8 mouse cellular contexts compared by ENCODE assay signal in genomic region chr7:142659767-142660650, GRCm38 (mm10). TPM values are rescaled to one million over a fixed set of nuclear protein-coding genes. Genes with fewer than 3 reads are reported as not detected.
A peak's percentile ranks its signal among the peaks of the same experiment; 100 is the strongest.
DNase-seq lines count a peak whose midpoint lies in the region; ATAC-seq and TF ChIP-seq lines count a peak whose summit lies in the region.

No protein-coding gene starts in this region.

- no peak for TF ChIP-seq CTCF in lung, adult 2 months (IDR thresholded peaks at IDR 0.05; ENCODE audit: insufficient read depth, low read length)
- TF ChIP-seq CTCF in small intestine, adult 2 months (IDR thresholded peaks at IDR 0.05; ENCODE audit: extremely low read depth, insufficient read length, insufficient replicate concordance, low read depth, low read length): no peak

- peak overlapping the region; percentile 48 for H3K4me3 ChIP-seq in lung, adult 2 months (replicated peaks; ENCODE audit: extremely low read depth, low read depth, low read length)
- peak overlapping the region; percentile 60 for H3K4me3 ChIP-seq in embryonic facial prominence, embryonic 15.5 days (replicated peaks)
- peak overlapping the region; percentile 73 for H3K4me3 ChIP-seq in limb, embryonic 11.5 days (ENCODE audit: low read depth, low read length)
- peak overlapping the region; percentile 46 for H3K4me3 ChIP-seq in small intestine, adult 2 months (ENCODE audit: low read depth, low read length)

- no peaks in the 10 kb centered on the region; the same call in none of the 2 replicates for H3K4me1 ChIP-seq in lung, adult 2 months (ENCODE audit: control insufficient read depth, insufficient read depth, low read length)
- H3K4me1 ChIP-seq in embryonic facial prominence, embryonic 15.5 days: peaks cover 53% of the 10 kb centered on the region
- peaks cover 12% of the 10 kb centered on the region for H3K4me1 ChIP-seq in limb, embryonic 11.5 days (ENCODE audit: control insufficient read depth, insufficient read depth, low read length)
- H3K4me1 ChIP-seq in small intestine, adult 2 months (ENCODE audit: control insufficient read depth, insufficient read depth, insufficient read length, low read length): peaks cover 3% of the 10 kb centered on the region

- H3K9ac ChIP-seq in embryonic facial prominence, embryonic 15.5 days: peak overlapping the region; percentile 47
- peak overlapping the region; percentile 99 for H3K9ac ChIP-seq in limb, embryonic 11.5 days (ENCODE audit: low read length)

- intact Hi-C loops in gastrocnemius, postnatal 14 days (cut with DNase I; ENCODE audit: low total_unique reads): no loop called here

- no peak for DNase-seq in lung, adult 2 months
- DNase-seq in lung, postnatal 25 days (ENCODE audit: low spot score): no peak
- peak; percentile 76 for DNase-seq in limb, embryonic 11.5 days (ENCODE audit: low spot score)
- no peak for DNase-seq in urinary bladder, postnatal 10 days (ENCODE audit: low spot score)
- no peak for DNase-seq in gastrocnemius, postnatal 14 days
- DNase-seq in layer of hippocampus, postnatal 25 days (ENCODE audit: extremely low spot score in 1 of 2, low spot score in 1 of 2): no peak

- no peaks in the 10 kb centered on the region for H3K36me3 ChIP-seq in embryonic facial prominence, embryonic 15.5 days
- no peaks in the 10 kb centered on the region for H3K36me3 ChIP-seq in limb, embryonic 11.5 days (ENCODE audit: control insufficient read depth, insufficient read depth, low read length)
- H3K36me3 ChIP-seq in small intestine, adult 2 months (ENCODE audit: control insufficient read depth, insufficient read depth, low read length): no peaks in the 10 kb centered on the region

- no peak for TF ChIP-seq POLR2A in lung, adult 2 months (IDR thresholded peaks at IDR 0.05; ENCODE audit: borderline replicate concordance, extremely low read depth, low read depth, low read length)
- no peak for TF ChIP-seq POLR2A in small intestine, adult 2 months (IDR thresholded peaks at IDR 0.05; ENCODE audit: low read depth, low read length)

- no peaks in the 10 kb centered on the region for H3K9me3 ChIP-seq in embryonic facial prominence, embryonic 15.5 days (replicated peaks)
- no peaks in the 10 kb centered on the region for H3K9me3 ChIP-seq in limb, embryonic 11.5 days (ENCODE audit: control insufficient read depth, low read length)

- peak overlapping the region; percentile 71 for H3K4me2 ChIP-seq in embryonic facial prominence, embryonic 15.5 days (replicated peaks)
- H3K4me2 ChIP-seq in limb, embryonic 11.5 days (ENCODE audit: low read depth, severe bottlenecking): peak overlapping the region; percentile 57

- ATAC-seq in embryonic facial prominence, embryonic 15.5 days (ENCODE audit: insufficient number of reproducible peaks, low FRiP score, low TSS enrichment, low read depth): no peak
- ATAC-seq in limb, embryonic 11.5 days (ENCODE audit: insufficient number of reproducible peaks, low FRiP score, low TSS enrichment, low read depth): 0 out of 2 replicates have a peak, but pooled peaks have one; percentile 15

- H3K27ac ChIP-seq in embryonic facial prominence, embryonic 15.5 days (replicated peaks): peak overlapping the region; percentile 87
- peak overlapping the region; percentile 98 for H3K27ac ChIP-seq in limb, embryonic 11.5 days (replicated peaks; ENCODE audit: low read depth, low read length)
- no peak overlapping the region for H3K27ac ChIP-seq in small intestine, adult 2 months (ENCODE audit: insufficient read depth, low read depth, low read length)

- 3% methylated on average over 41 of the region's 43 CpGs for WGBS in lung, adult 2 months
- 3% methylated on average over 41 of the region's 43 CpGs for WGBS in embryonic facial prominence, embryonic 15.5 days
- under 1% methylated on average over 39 of the region's 43 CpGs for WGBS in limb, embryonic 11.5 days
- WGBS in small intestine, adult 2 months: 1% methylated on average over 43 of the region's 43 CpGs

- peaks cover 90% of the 10 kb centered on the region for H3K27me3 ChIP-seq in embryonic facial prominence, embryonic 15.5 days
- H3K27me3 ChIP-seq in limb, embryonic 11.5 days (ENCODE audit: control insufficient read depth, insufficient read depth, low read length): peaks cover 61% of the 10 kb centered on the region
- peaks cover 83% of the 10 kb centered on the region for H3K27me3 ChIP-seq in small intestine, adult 2 months (ENCODE audit: control insufficient read depth, insufficient read depth, low read length)

RNA-seq across cellular contexts. Expression of gene Igf2, which starts 6.6 kb away (rescaled TPM):
- 16.9 and 25.4 TPM in 2 replicates for polyA plus RNA-seq in lung, adult 2 months (2012; rRNA removed)
- polyA plus RNA-seq in embryonic facial prominence, embryonic 15.5 days (2015; fragmentation: Nextera tagmentation; extraction: Ambion mirVana): 970 and 1,114 TPM in 2 replicates
- polyA plus RNA-seq in limb, embryonic 11.5 days (2014; fragmentation: Nextera tagmentation; extraction: Ambion mirVana): 852 and 881 TPM in 2 replicates
- polyA plus RNA-seq in small intestine, adult 2 months (2012; rRNA removed): 9.0 and 71.0 TPM in 2 replicates
- total RNA-seq in gastrocnemius, postnatal 14 days (2021): 1,000 to 10,000 TPM; 2,828 to 3,358 TPM
- total RNA-seq in layer of hippocampus, postnatal 25 days (2021): 10 to 100 TPM; 63.1 to 72.7 TPM

RNA-seq across cellular contexts. Expression of gene Gm49394, which starts 9.7 kb away (rescaled TPM):
- polyA plus RNA-seq in lung, adult 2 months (2012; rRNA removed): 0.02 TPM in 1 of 2 replicates, not detected in the other
- polyA plus RNA-seq in embryonic facial prominence, embryonic 15.5 days (2015; fragmentation: Nextera tagmentation; extraction: Ambion mirVana): 0.25 and 0.80 TPM in 2 replicates
- 0.10 TPM in 1 of 2 replicates, not detected in the other for polyA plus RNA-seq in limb, embryonic 11.5 days (2014; fragmentation: Nextera tagmentation; extraction: Ambion mirVana)
- polyA plus RNA-seq in small intestine, adult 2 months (2012; rRNA removed): 0.30 TPM in 1 of 2 replicates, not detected in the other
- under 1 TPM; 0.22 to 0.86 TPM for total RNA-seq in gastrocnemius, postnatal 14 days (2021)
- total RNA-seq in layer of hippocampus, postnatal 25 days (2021): under 1 TPM; 0.34 to 0.56 TPM

Comparison
In these comparisons a context has a peak if more than half of its experiments do, and no peak if none do; other contexts are left out.
1. RNA of gene Igf2, which starts 6.6 kb away (polyA plus RNA-seq): 970 to 1,114 TPM in embryonic facial prominence, embryonic 15.5 days and 852 to 881 TPM in limb, embryonic 11.5 days; 9.0 to 71.0 TPM in small intestine, adult 2 months and 16.9 to 25.4 TPM in lung, adult 2 months; every median in the first group is over 10 times any median in the second.
2. Peak in every context shown above with its lines, with median percentiles within 50 percentile points of each other: H3K4me3 ChIP-seq.